Mouse (Mus musculus) heart, embryonic 15.5 days (tissue): ENCODE results near the gene Nol3. TPM values are rescaled to one million over a fixed set of nuclear protein-coding genes. Genes with fewer than 3 reads are reported as not detected.
A peak's percentile ranks its signal among the peaks of the same experiment; 100 is the strongest.

Experiments used
- ATAC-seq: fragments of 200-750 bp; cut with Nextera tagmentation; replicated peaks from 2 replicates; pipeline ENCODE4 v1.8.0; 2017; ENCODE audit warnings: low read depth, moderate TSS enrichment; ENCODE audit not compliant: insufficient number of reproducible peaks, insufficient read depth, low FRiP score
- H3K27ac ChIP-seq: fragments of 300-500 bp; sonication (generic); 2 replicates; pipeline ENCODE4 v1.5.1; 2015; ENCODE audit warnings: mild to moderate bottlenecking, inconsistent platforms
- H3K27me3 ChIP-seq: fragments of 300-500 bp; sonication (generic); 2 replicates; pipeline ENCODE4 v1.6.1; 2015; ENCODE audit warnings: inconsistent platforms
- H3K36me3 ChIP-seq: fragments of 300-500 bp; sonication (generic); 2 replicates; pipeline ENCODE4 v1.6.1; 2015; ENCODE audit warnings: mild to moderate bottlenecking, inconsistent platforms
- H3K4me1 ChIP-seq: fragments of 300-500 bp; sonication (generic); replicated peaks from 2 replicates; pipeline ENCODE4 v1.6.1; 2015; ENCODE audit warnings: inconsistent platforms
- H3K4me2 ChIP-seq: fragments of 300-500 bp; sonication (generic); 2 replicates; pipeline ENCODE4 v1.6.1; 2015; ENCODE audit warnings: inconsistent platforms, mild to moderate bottlenecking, moderate library complexity
- H3K4me3 ChIP-seq: fragments of 300-500 bp; sonication (generic); 2 replicates; pipeline ENCODE4 v1.5.1; 2015; ENCODE audit warnings: mild to moderate bottlenecking, inconsistent platforms
- H3K9ac ChIP-seq: fragments of 300-500 bp; sonication (generic); 2 replicates; pipeline ENCODE4 v1.6.1; 2015; ENCODE audit warnings: mild to moderate bottlenecking, inconsistent platforms
- H3K9me3 ChIP-seq: fragments of 300-500 bp; sonication (generic); replicated peaks from 2 replicates; pipeline ENCODE4 v1.6.1; 2016; ENCODE audit warnings: inconsistent platforms
- WGBS: fragments of 180-500 bp; shearing (Covaris S2); methylation state at CpG from one replicate; pipeline ENCODE4 v1.1.7; 2015; ENCODE audit warnings: mixed read lengths; 5-methylcytosine and 5-hydroxymethylcytosine counted together
- polyA plus RNA-seq: library from polyadenylated mRNA; unstranded; fragments of >200 nt; fragmentation: Nextera tagmentation; extraction: Ambion mirVana; gene quantifications from 2 replicates; pipeline ENCODE4 v1.2.1, GENCODE M21; 2015

Gene Nol3
- polyA plus RNA-seq, 1 experiment from 2014 or later, result 4.7 TPM

DNA sequence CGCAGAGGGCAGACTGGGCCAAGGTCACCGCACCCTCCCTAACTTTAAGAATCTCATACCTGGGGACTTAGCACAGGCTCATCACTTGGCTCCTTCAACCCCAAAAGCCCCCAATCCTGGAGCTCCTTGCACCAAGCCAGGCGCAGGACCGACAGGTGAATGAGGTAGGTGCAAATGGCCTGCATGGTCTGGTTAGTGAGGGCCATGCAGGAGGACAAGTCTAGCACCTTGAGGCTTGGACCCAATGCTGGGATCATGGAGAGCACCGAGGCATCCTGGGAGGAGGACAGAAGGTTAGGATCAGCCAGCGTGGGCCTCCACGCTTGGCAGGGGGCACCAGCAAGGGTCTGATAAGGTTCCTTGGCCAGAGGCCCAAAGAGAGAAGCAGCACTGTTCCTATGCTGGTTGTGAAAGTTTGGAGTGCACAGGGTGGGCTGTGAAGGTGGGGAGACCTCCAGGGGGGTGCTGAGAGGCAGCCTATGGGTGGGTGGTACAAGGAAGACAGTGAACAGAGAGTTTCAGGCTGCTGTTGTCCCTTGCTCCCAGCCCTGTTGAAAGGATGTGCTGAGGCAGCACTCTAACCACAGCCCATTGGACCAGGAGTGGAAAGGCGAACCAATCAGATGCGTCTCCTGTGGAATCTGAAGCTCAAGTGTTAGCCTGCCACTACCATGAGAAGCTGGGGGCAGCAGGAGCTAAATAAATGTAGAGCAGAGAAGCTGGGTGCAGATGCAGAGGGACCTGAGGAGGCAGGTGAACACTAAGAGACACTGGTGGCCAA is 37.9 kb downstream of the Nol3 start:
- H3K4me2 ChIP-seq, result no peak overlapping the region
- H3K27ac ChIP-seq, result peak overlapping the region; percentile 33
- H3K4me1 ChIP-seq, result peaks cover 42% of the 10 kb centered on the region
- H3K36me3 ChIP-seq, result peaks cover 30% of the 10 kb centered on the region
- no peak overlapping the region for H3K4me3 ChIP-seq
- peak; percentile 45; the same call in 1 of the 2 replicates for ATAC-seq
- 61% methylated on average over 9 of the region's 9 CpGs for WGBS
- no peaks in the 10 kb centered on the region for H3K9me3 ChIP-seq
- H3K27me3 ChIP-seq, result no peaks in the 10 kb centered on the region
- H3K9ac ChIP-seq, result no peak overlapping the region

DNA sequence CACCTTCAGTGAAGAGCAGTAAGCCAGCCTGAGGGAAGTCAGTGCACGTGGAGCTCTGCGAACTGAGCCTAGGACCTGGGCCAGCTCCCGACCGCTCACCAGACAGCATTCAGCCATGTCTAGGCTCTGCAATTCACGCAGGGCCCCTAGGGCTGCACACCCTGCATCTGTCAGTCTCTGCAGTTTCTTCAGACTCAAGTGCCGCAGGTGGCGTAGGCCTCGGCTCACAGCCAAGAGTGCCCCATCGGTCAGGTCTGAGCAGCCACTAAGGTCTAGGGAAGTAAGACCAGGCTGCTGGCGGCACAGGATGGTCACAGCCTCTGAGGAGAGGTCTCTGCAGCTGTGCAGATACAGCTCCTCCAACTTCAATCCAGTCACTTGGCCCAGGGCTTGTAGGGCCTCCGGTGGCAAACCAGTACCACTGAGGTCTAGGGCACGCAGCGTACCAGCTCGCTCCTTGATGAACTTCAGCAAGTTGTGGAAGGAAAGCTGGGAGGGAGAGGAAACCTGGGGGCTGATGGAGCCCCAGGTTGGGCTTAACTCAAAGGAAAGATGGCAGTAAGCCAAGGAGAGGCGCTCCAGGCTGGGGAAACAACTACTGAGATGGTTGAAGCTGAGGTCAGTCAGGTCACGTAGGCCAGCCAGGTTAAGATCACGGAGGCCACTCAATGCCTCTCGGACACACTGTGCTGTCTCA is 39.3 kb downstream of the Nol3 start:
- Histone ChIP-seq H3K4me2 (no peak overlapping the region), H3K27ac (no peak overlapping the region), H3K9ac (no peak overlapping the region), H3K9me3 (no peaks in the 10 kb centered on the region), H3K27me3 (no peaks in the 10 kb centered on the region), H3K4me3 (no peak overlapping the region), H3K4me1 (peaks cover 42% of the 10 kb centered on the region), H3K36me3 (peaks cover 24% of the 10 kb centered on the region)
- no peak for ATAC-seq
- 72% methylated on average over 18 of the region's 18 CpGs for WGBS

DNA sequence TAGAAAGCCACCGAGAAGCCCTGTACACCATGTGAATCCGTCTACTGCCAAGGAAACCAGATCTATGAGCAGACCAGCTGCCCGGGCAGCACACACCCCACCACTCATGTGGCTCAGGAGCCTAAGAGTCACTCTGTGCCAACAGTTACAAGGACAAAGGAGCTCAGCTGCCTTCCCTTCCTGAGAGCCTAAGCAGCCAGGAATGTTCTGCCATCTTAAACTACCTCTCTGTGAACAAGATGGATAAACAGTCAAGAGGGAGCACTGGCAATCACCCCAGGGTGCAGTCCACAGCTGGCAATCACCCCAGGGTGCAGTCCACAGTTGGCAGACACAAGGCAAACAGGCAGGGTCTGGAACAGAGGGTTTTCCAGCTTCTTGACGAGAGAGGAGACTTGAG is 42.0 kb downstream of the Nol3 start:
- 80% methylated on average over 4 of the region's 4 CpGs for WGBS
- Histone ChIP-seq H3K27me3 (no peaks in the 10 kb centered on the region), H3K27ac (peak overlapping the region; percentile 24; the same call in 1 of the 2 replicates), H3K4me3 (no peak overlapping the region), H3K36me3 (peaks cover 17% of the 10 kb centered on the region), H3K9ac (no peak overlapping the region), H3K4me1 (peaks cover 37% of the 10 kb centered on the region), H3K4me2 (no peak overlapping the region), H3K9me3 (no peaks in the 10 kb centered on the region)
- no peak for ATAC-seq

DNA sequence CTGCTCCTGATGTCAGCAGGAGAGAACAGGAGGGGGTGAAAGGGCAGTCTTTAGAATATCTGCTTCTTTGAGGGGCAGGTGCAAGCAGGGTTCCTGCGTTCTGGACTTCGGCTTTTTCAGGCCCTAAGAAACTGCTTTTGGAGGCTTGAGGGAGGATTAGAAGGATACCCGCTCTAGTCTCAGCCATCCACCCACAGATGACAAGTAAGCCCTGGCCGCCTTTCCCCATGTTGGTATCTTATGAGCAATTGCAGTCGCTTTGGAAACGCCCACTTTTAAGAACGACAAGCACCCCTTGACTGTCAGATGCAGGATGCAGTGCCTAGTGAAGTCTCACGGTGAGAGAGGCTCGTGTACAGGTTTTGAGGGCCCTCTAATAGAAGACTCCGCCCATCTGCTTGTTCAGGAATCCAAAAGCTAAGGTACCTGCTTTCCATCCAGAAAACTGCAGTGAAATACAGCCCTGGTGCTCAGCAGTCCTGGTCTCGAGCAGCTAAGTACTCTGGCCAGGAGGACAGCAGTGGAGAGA is 42.8 kb downstream of the Nol3 start:
- H3K9ac ChIP-seq, result no peak overlapping the region
- no peak overlapping the region for H3K4me2 ChIP-seq
- no peak overlapping the region for H3K27ac ChIP-seq
- no peak overlapping the region for H3K4me3 ChIP-seq
- ATAC-seq, result no peak
- H3K27me3 ChIP-seq, result no peaks in the 10 kb centered on the region
- 82% methylated on average over 11 of the region's 11 CpGs for WGBS
- peaks cover 29% of the 10 kb centered on the region for H3K4me1 ChIP-seq
- peaks cover 12% of the 10 kb centered on the region for H3K36me3 ChIP-seq
- no peaks in the 10 kb centered on the region for H3K9me3 ChIP-seq

DNA sequence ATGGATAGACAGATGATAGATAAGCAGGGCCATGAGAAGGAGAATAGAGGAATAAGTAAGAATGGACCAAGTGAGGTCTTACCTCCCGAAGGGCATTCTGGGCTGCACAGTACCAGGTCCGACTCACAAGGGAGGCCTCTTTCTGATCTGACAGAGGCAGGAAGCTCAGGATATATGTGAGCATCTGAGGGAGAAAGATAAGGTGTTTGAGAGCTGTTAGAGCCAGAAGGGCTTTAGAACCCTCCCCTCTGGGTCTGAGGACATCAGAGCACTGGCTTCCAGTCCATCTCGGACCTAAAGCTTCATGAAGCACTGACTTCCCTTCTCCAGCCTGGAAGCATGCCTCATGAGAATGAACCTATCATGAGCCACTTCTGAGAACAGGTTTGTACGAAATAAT is 47.2 kb downstream of the Nol3 start:
- H3K27me3 ChIP-seq, result no peaks in the 10 kb centered on the region
- no peak overlapping the region for H3K27ac ChIP-seq
- no peak for ATAC-seq
- WGBS, result 85% methylated on average over 4 of the region's 4 CpGs
- H3K9me3 ChIP-seq, result no peaks in the 10 kb centered on the region
- no peak overlapping the region for H3K4me2 ChIP-seq
- no peak overlapping the region for H3K4me3 ChIP-seq
- H3K4me1 ChIP-seq, result peaks cover 23% of the 10 kb centered on the region
- no peak overlapping the region for H3K9ac ChIP-seq
- peaks cover 13% of the 10 kb centered on the region for H3K36me3 ChIP-seq

DNA sequence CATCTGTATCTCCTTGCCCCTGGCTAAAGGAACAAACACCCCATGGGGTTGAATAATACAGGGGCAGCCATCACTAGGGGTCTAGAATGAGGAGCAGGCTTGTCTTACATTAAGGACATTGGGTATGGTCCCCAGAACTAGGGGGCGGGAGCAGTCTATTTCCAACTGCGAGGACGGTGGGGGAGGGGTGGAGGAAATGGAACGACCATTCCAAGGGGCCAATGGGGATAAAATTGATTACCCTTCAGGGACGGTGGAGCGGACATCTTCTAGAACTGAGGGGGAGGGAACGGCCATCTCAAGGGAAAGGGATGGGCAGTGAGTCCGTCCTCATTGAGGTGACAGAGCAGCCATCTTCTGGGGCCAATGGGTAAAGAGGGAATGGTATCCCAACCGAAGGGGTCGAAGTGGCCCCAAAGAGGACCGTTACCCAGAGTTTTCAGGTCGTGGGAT is 49.7 kb downstream of the Nol3 start:
- H3K27ac ChIP-seq, result peak overlapping the region; percentile 80
- peak overlapping the region; percentile 85 for H3K4me3 ChIP-seq
- H3K4me1 ChIP-seq, result peaks cover 19% of the 10 kb centered on the region
- 0% methylated on average over 12 of the region's 12 CpGs for WGBS
- H3K36me3 ChIP-seq, result peaks cover 36% of the 10 kb centered on the region
- no peaks in the 10 kb centered on the region for H3K27me3 ChIP-seq
- peak overlapping the region; percentile 87 for H3K9ac ChIP-seq
- no peak for ATAC-seq
- H3K4me2 ChIP-seq, result peak overlapping the region; percentile 80
- no peaks in the 10 kb centered on the region for H3K9me3 ChIP-seq

DNA sequence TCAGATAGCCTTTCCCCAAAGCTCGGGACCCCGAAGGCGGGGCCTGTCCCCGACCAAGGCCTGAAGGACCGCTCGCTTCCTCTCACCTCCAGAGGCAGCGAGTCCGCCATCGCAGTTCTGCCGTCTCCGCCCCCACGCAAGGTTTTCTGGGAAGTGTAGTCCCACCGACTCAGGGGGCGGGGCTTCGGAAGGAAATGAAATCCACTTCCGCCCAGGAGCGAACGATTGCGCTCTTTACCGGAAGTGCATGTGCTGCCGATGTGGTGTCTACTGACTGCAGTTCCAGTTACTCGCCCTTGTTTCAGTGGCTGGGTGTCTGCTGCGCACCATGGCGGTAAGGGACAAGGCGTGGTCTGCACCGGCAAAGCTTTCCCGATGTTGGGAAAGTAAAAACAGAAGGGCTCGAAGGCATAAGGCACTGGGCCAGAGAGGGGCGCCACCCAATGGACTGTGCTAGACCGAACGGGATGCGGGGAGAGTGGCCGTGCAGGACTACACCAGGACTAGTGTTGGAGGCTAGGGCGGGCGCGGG is 50.3 kb downstream of the Nol3 start, which contains the start of the genes Lrrc29 and Tmem208:
TSS of gene Lrrc29 (minus strand) at position 138 of the 532 bp plus-strand sequence.
TSS of gene Tmem208 (plus strand) at position 214 of the 532 bp plus-strand sequence.
- no peaks in the 10 kb centered on the region for H3K27me3 ChIP-seq
- H3K4me3 ChIP-seq, result peak within 1 kb of the TSS; percentile 85
- peaks cover 41% of the 10 kb centered on the region for H3K36me3 ChIP-seq
- ATAC-seq, result peak; percentile 90
- WGBS, result under 1% methylated on average over 36 of the region's 36 CpGs
- peak within 1 kb of the TSS; percentile 87 for H3K4me2 ChIP-seq
- H3K4me1 ChIP-seq, result peaks cover 19% of the 10 kb centered on the region
- peak within 1 kb of the TSS; percentile 87 for H3K9ac ChIP-seq
- peak within 1 kb of the TSS; percentile 87 for H3K27ac ChIP-seq
- no peaks in the 10 kb centered on the region for H3K9me3 ChIP-seq

DNA sequence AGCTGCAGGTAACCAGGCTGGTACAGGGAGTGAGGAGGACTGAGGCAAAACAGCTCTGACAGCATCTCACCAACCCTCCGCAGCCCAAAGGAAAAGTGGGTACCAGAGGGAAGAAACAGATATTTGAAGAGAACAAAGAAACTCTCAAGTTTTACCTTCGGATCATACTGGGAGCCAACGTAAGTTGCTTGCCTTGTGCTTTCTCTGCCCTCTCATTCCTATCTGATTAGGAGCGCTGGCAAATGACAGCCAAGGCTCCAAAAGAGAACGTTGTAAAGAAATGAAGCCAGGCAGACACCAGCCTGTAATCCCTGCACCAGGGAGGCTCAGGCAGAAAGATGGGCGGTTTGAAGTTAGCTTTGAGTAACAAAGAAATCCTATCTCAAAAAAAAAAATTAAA is 51.0 kb downstream of the Nol3 start:
- Histone ChIP-seq H3K27me3 (no peaks in the 10 kb centered on the region), H3K4me1 (peaks cover 19% of the 10 kb centered on the region), H3K27ac (peak overlapping the region; percentile 87), H3K9ac (peak overlapping the region; percentile 71), H3K4me3 (peak overlapping the region; percentile 85), H3K4me2 (peak overlapping the region; percentile 87), H3K36me3 (peaks cover 46% of the 10 kb centered on the region), H3K9me3 (no peaks in the 10 kb centered on the region)
- 24% methylated on average over 6 of the region's 6 CpGs for WGBS
- no peak for ATAC-seq

DNA sequence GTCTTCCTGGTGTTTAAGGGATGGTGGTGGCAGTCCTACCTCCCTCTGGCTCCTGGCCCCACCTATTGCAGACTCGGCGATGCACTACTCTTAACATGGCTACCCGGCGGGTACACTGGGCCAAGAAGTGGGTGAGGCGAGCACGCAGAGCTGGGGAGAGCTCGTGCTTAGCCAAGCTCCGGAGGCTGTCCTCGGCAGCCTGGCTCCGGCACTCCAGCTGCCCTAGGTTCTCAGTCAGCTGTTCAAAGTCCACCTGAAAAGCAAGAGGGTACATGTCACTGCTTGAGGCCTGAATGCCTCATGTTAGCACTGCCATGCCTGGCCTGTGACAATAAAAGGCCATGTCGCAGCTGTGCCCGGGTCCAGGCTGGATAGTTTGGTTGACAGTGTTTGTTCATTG is 54.4 kb downstream of the Nol3 start:
- H3K9ac ChIP-seq, result no peak overlapping the region
- H3K4me1 ChIP-seq, result peaks cover 13% of the 10 kb centered on the region
- peaks cover 69% of the 10 kb centered on the region for H3K36me3 ChIP-seq
- WGBS, result 92% methylated on average over 12 of the region's 12 CpGs
- no peaks in the 10 kb centered on the region for H3K27me3 ChIP-seq
- no peak overlapping the region for H3K4me2 ChIP-seq
- H3K9me3 ChIP-seq, result no peaks in the 10 kb centered on the region
- H3K4me3 ChIP-seq, result no peak overlapping the region
- no peak overlapping the region for H3K27ac ChIP-seq
- no peak for ATAC-seq

DNA sequence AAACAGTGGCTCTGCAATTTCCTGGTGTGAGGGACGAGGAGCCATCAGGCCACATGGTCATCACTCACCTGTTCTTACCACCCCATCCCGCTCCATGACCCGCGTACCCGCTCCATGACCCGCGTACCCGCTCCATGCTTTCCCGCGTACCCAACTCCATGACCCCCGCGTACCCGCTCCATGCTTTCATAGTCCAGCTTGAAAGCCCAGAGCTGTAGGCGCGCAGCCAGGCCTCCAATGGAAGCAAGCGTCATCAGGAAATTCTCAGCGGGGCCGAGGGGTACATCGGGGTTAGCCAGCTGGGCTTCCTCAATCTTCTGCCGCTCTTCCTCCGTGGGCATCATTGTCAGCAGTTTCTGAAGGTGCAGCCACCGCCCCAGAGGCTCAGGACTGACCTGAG is 55.5 kb downstream of the Nol3 start:
- Histone ChIP-seq H3K36me3 (peaks cover 79% of the 10 kb centered on the region), H3K4me1 (peaks cover 9% of the 10 kb centered on the region), H3K27ac (no peak overlapping the region), H3K4me3 (no peak overlapping the region), H3K9me3 (no peaks in the 10 kb centered on the region), H3K9ac (no peak overlapping the region), H3K4me2 (no peak overlapping the region), H3K27me3 (no peaks in the 10 kb centered on the region)
- no peak for ATAC-seq
- WGBS, result 91% methylated on average over 22 of the region's 22 CpGs
